23 mouse cellular contexts compared by ENCODE assay signal in genomic region chr17:33773871-33774572, GRCm38 (mm10). TPM values are rescaled to one million over a fixed set of nuclear protein-coding genes. Genes with fewer than 3 reads are reported as not detected.
DNase-seq lines count a peak whose midpoint lies in the region; ATAC-seq and TF ChIP-seq lines count a peak whose summit lies in the region.
"Had no signal": no experiment of that assay in that cellular context is flagged by ENCODE, and none has a peak within 500 bp of the region (broad histone marks: within the 10 kb centered on the region; RNA-seq: fewer than 3 reads in every experiment).

No protein-coding gene starts in this region.

- H3K9ac ChIP-seq in kidney, embryonic 16.5 days (replicated peaks; ENCODE audit: low read length): no peak overlapping the region
- no peak overlapping the region for H3K9ac ChIP-seq in liver, postnatal 0 days (replicated peaks)
- H3K9ac ChIP-seq: embryonic facial prominence, embryonic 15.5 days; heart, embryonic 12.5 days had no signal

- H3K36me3 ChIP-seq in kidney, adult 2 months (ENCODE audit: control insufficient read depth, insufficient read depth, low read length): peaks cover 5% of the 10 kb centered on the region; the same call in 1 of the 2 replicates
- peaks cover 24% of the 10 kb centered on the region; the same call in 1 of the 2 replicates for H3K36me3 ChIP-seq in kidney, embryonic 16.5 days (ENCODE audit: insufficient read depth, low read length)
- H3K36me3 ChIP-seq in liver, postnatal 0 days (replicated peaks; ENCODE audit: insufficient read depth, low read length): peaks cover 34% of the 10 kb centered on the region
- H3K36me3 ChIP-seq: G1E had no signal

- DNase-seq in kidney, adult 2 months: peak; percentile 79
- DNase-seq in kidney, postnatal 25 days: peak; percentile 46 to 63
- DNase-seq in kidney, adult 18-20 months: no peak
- no peak for DNase-seq in liver, postnatal 0 days
- no peak for DNase-seq in liver
- DNase-seq in layer of hippocampus, adult 18-20 months (ENCODE audit: low spot score in 2 of 2): no peak
- DNase-seq: adrenal gland, postnatal 10 days; B cell, adult 2 months; cerebellum, adult 11 months; cerebellum, adult 8-10 months; cerebellum, postnatal 14 days; embryo, embryonic 11 days; gastrocnemius, adult 2 months; gastrocnemius, postnatal 25 days had no signal

- no peak for ATAC-seq in kidney, embryonic 16.5 days (ENCODE audit: low FRiP score, low TSS enrichment)
- ATAC-seq in liver, postnatal 0 days: 0 out of 2 replicates have a peak, but pooled peaks have one; percentile 8
- ATAC-seq: CD4-positive, CD25-positive, alpha-beta regulatory T cell, adult 4 months; forebrain, embryonic 14.5 days had no signal

- TF ChIP-seq POLR2A in kidney, adult 2 months (IDR thresholded peaks at IDR 0.05; ENCODE audit: low read depth, low read length): no peak

- H3K4me3 ChIP-seq in kidney, adult 2 months (ENCODE audit: insufficient read depth, low read depth, low read length): no peak overlapping the region
- H3K4me3 ChIP-seq in kidney, embryonic 16.5 days (ENCODE audit: low read length): no peak overlapping the region
- H3K4me3 ChIP-seq in liver, postnatal 0 days (ENCODE audit: low read depth, low read length): no peak overlapping the region
- H3K4me3 ChIP-seq: embryonic facial prominence, embryonic 15.5 days; erythroblast, embryonic 14.5 days; forebrain, embryonic 10.5 days; gastrocnemius, adult 2 months; heart, embryonic 12.5 days; hindbrain, embryonic 10.5 days had no signal

- peaks cover 30% of the 10 kb centered on the region for H3K4me1 ChIP-seq in kidney, adult 2 months (ENCODE audit: control insufficient read depth, insufficient read depth, low read length)
- H3K4me1 ChIP-seq in kidney, embryonic 16.5 days (ENCODE audit: insufficient read depth, low read length): peaks cover 6% of the 10 kb centered on the region
- peaks cover 14% of the 10 kb centered on the region for H3K4me1 ChIP-seq in liver, postnatal 0 days (ENCODE audit: insufficient read depth)

- peak overlapping the region; percentile 92 for H3K27ac ChIP-seq in kidney, adult 2 months (ENCODE audit: insufficient read depth, low read depth, low read length)
- H3K27ac ChIP-seq in kidney, embryonic 16.5 days (ENCODE audit: low read length): no peak overlapping the region
- H3K27ac ChIP-seq in liver, postnatal 0 days (ENCODE audit: low read depth): peak overlapping the region; percentile 90
- H3K27ac ChIP-seq: embryonic facial prominence, embryonic 15.5 days; forebrain, embryonic 10.5 days; gastrocnemius, adult 2 months; hindbrain, embryonic 10.5 days had no signal

- no peak overlapping the region for H3K4me2 ChIP-seq in kidney, embryonic 16.5 days (replicated peaks; ENCODE audit: low read depth, low read length)
- H3K4me2 ChIP-seq in liver, postnatal 0 days (ENCODE audit: low read depth, low read length): no peak overlapping the region
- H3K4me2 ChIP-seq: embryonic facial prominence, embryonic 15.5 days; heart, embryonic 12.5 days had no signal

- no peaks in the 10 kb centered on the region for H3K27me3 ChIP-seq in kidney, adult 2 months (replicated peaks; ENCODE audit: control insufficient read depth, insufficient read depth, low read length)
- no peaks in the 10 kb centered on the region for H3K27me3 ChIP-seq in kidney, embryonic 16.5 days (ENCODE audit: insufficient read depth, low read length)
- no peaks in the 10 kb centered on the region for H3K27me3 ChIP-seq in liver, postnatal 0 days (ENCODE audit: insufficient read depth, low read length)
- H3K27me3 ChIP-seq: embryonic facial prominence, embryonic 15.5 days had no signal

- TF ChIP-seq CTCF in kidney, adult 2 months (conservative IDR thresholded peaks at IDR 0.05; ENCODE audit: insufficient read depth, insufficient read length, low read depth, low read length): no peak
- TF ChIP-seq CTCF in liver, postnatal 0 days (IDR thresholded peaks at IDR 0.05; ENCODE audit: low read depth): no peak

- H3K9me3 ChIP-seq in kidney, embryonic 16.5 days (ENCODE audit: low read length): no peaks in the 10 kb centered on the region
- H3K9me3 ChIP-seq in liver, postnatal 0 days (ENCODE audit: low read length): no peaks in the 10 kb centered on the region
- H3K9me3 ChIP-seq: embryonic facial prominence, embryonic 15.5 days; forebrain, embryonic 10.5 days; G1E; heart, embryonic 12.5 days; hindbrain, embryonic 10.5 days had no signal

- WGBS in kidney, adult 2 months: 78% methylated on average over 6 of the region's 6 CpGs
- 92% methylated on average over 6 of the region's 6 CpGs for WGBS in kidney, embryonic 16.5 days
- 75% methylated on average over 6 of the region's 6 CpGs for WGBS in liver, postnatal 0 days (ENCODE audit: insufficient replicate concordance)

- no peak for TF ChIP-seq EP300 in liver, postnatal 0 days (IDR thresholded peaks at IDR 0.05; ENCODE audit: low read depth)

RNA-seq across cellular contexts. Expression of gene Angptl4, which starts 7.6 kb away (rescaled TPM):
- 19.2 and 21.0 TPM in 2 replicates for polyA plus RNA-seq in kidney, adult 2 months (2012; rRNA removed)
- polyA plus RNA-seq in kidney, embryonic 16.5 days (2015; fragmentation: Nextera tagmentation; extraction: Ambion mirVana): 28.4 and 29.5 TPM in 2 replicates
- 64.4 and 93.5 TPM in 2 replicates for polyA plus RNA-seq in liver, postnatal 0 days (2015; fragmentation: Nextera tagmentation; extraction: Ambion mirVana)
- 1 to 10 TPM; 2.6 to 3.5 TPM for total RNA-seq in layer of hippocampus, adult 18-20 months (2021)
- polyA plus RNA-seq: erythroblast, embryonic 14.5 days; G1E had no signal

RNA-seq across cellular contexts. Expression of gene Rab11b, which starts 13.7 kb away (rescaled TPM):
- 291 and 303 TPM in 2 replicates for polyA plus RNA-seq in kidney, adult 2 months (2012; rRNA removed)
- polyA plus RNA-seq in kidney, embryonic 16.5 days (2015; fragmentation: Nextera tagmentation; extraction: Ambion mirVana): 245 and 303 TPM in 2 replicates
- 80.4 and 88.9 TPM in 2 replicates for polyA plus RNA-seq in liver, postnatal 0 days (2015; fragmentation: Nextera tagmentation; extraction: Ambion mirVana)
- total RNA-seq in layer of hippocampus, adult 18-20 months (2021): 100 to 1,000 TPM; 341 to 345 TPM

RNA-seq across cellular contexts. Expression of gene Kank3, which starts 36.3 kb away (rescaled TPM):
- polyA plus RNA-seq in kidney, adult 2 months (2012; rRNA removed): 83.0 and 89.3 TPM in 2 replicates
- polyA plus RNA-seq in kidney, embryonic 16.5 days (2015; fragmentation: Nextera tagmentation; extraction: Ambion mirVana): 65.0 and 73.5 TPM in 2 replicates
- 9.4 and 10.6 TPM in 2 replicates for polyA plus RNA-seq in liver, postnatal 0 days (2015; fragmentation: Nextera tagmentation; extraction: Ambion mirVana)
- 10 to 100 TPM; 27.6 to 28.8 TPM for total RNA-seq in layer of hippocampus, adult 18-20 months (2021)

RNA-seq across cellular contexts. Expression of gene Rps28, which starts 50.3 kb away (rescaled TPM):
- 620 and 1,023 TPM in 2 replicates for polyA plus RNA-seq in kidney, adult 2 months (2012; rRNA removed)
- 796 and 818 TPM in 2 replicates for polyA plus RNA-seq in kidney, embryonic 16.5 days (2015; fragmentation: Nextera tagmentation; extraction: Ambion mirVana)
- polyA plus RNA-seq in liver, postnatal 0 days (2015; fragmentation: Nextera tagmentation; extraction: Ambion mirVana): 699 and 710 TPM in 2 replicates
- 100 to 1,000 TPM; 756 to 834 TPM for total RNA-seq in layer of hippocampus, adult 18-20 months (2021)

RNA-seq across cellular contexts. Expression of gene Ndufa7, which starts 50.4 kb away (rescaled TPM):
- 672 and 745 TPM in 2 replicates for polyA plus RNA-seq in kidney, adult 2 months (2012; rRNA removed)
- polyA plus RNA-seq in kidney, embryonic 16.5 days (2015; fragmentation: Nextera tagmentation; extraction: Ambion mirVana): 480 and 498 TPM in 2 replicates
- 379 and 389 TPM in 2 replicates for polyA plus RNA-seq in liver, postnatal 0 days (2015; fragmentation: Nextera tagmentation; extraction: Ambion mirVana)
- 100 to 1,000 TPM; 199 to 208 TPM for total RNA-seq in layer of hippocampus, adult 18-20 months (2021)

Comparison
In these comparisons a context has a peak if more than half of its experiments do, and no peak if none do; other contexts are left out.
1. DNase-seq: peak in kidney, adult 2 months (single experiment) and kidney, postnatal 25 days (2 of 2); none in kidney, adult 18-20 months (single experiment), liver, postnatal 0 days (single experiment), liver (single experiment) and layer of hippocampus, adult 18-20 months (0 of 2).